Mouse (Mus musculus): ENCODE measurements around the gene Tex45.

DNA sequence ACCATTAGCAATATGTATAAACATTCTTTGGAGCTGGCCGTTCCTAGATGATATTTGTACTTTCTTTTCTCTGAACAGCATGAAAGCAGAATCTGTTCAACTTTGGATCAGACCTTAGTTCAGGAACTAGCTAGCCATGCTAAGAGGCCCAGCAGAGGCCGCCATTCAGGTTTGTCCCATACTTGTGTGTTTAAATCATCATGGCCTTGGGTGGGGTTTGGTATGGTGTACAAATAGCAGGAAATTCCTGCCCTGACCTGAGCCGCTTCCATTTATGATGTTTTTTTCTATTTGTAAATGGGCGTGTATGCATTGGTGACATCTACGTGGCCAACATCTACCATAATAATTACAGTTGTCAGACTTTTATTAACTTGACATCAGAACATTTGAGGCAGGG is 45.4 kb upstream of the Tex45 start:
- TF ChIP-seq MAFK (IDR thresholded peaks at IDR 0.05; ENCODE audit: insufficient read depth, low read depth, low read length) (no peak), ZNF384 (IDR thresholded peaks at IDR 0.05; ENCODE audit: low read depth, low read length) (no peak)

Data from ES-E14 (cell line).